Mouse (Mus musculus): ENCODE results near the gene Tmem252. TPM values are rescaled to one million over a fixed set of nuclear protein-coding genes. Genes with fewer than 3 reads are reported as not detected.
"Not testable (repeated sequence)": the region's sequence is repeated elsewhere in the genome, so short reads cannot be mapped to it uniquely, and the experiment has no call there.

The Tmem252 gene
- polyA plus RNA-seq, 3 experiments from 2014 or later = not detected

DNA sequence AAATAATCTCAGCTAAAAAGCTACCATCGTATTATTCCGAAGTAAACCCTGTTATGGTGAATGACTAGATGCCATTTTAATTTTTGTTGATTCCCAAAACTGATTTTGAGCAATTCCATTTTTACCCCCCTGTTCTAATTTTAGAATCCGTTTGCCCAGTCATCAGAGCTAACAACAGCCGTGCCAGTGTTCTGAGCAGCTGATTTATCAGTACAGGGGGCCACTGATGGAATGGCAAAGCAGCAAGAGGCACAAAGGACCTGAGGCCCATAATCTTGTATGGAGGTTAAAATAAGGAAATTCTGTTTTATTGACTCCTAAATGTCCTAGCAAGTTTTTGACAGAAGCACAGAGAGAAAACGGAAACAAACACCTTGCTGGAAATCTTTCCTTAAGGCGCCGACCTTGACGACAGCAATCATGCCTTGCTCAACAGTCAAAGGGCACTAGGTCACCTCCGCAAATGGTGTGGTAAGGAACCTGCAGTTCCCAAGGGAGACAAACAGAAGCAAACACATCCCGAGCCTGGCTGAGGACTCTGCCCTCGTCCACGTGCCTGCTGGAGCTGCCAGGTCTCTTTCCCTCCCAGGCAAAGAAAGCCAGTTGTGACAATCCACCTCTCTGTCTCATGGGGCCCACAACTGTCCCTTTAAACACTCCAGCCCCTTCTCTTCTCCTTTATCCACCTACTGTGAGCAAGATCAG, 9.4 kb downstream of the Tmem252 start:
- no peak for ATAC-seq

DNA sequence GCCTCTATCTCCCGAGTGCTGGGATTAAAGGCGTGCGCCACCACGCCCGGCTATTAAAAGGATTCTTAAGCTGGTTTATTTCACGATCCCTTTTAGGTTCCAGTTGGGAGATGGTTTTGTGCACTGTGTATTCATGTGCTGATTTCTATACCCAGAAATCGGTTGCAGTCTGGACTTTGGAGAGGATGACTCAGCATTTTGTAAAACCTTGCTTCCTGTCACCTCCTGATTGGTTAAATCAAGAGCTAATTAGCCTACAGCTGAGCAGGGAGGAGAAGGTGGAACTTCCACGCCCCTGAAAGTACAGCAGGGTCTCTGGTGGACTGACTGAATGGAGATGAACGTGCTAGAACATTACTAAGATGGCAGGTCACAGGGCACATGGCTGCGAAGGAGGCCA, 12.6 kb downstream of the Tmem252 start:
- no peak for ATAC-seq

DNA sequence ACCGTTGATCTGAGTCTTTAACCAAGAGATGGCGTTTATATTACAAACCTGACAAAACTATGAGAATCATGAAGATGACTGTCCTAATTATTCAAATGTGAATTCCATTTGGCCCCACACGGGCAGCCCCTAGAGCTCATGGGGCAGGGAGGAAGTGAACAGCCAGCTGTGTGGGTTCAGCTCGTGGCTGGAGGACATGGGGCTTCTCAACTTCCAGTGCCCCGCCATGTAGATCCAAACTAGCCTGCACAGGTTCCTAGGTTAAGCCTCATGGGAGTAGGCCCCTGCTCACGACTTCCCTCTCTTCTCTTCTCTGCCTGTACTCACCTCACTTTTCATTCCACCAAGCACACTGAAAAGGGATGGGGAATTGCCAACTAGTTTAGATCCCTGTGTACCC, 14.5 kb downstream of the Tmem252 start:
- no peak for ATAC-seq

- no peak for ATAC-seq
Measured at GRCm38 (mm10) chr19:24689531-24689930, 15.7 kb downstream of the Tmem252 start.

GRCm38 (mm10) chr19:24692691-24693090, 18.9 kb downstream of the Tmem252 start:
- ATAC-seq = no peak

DNA sequence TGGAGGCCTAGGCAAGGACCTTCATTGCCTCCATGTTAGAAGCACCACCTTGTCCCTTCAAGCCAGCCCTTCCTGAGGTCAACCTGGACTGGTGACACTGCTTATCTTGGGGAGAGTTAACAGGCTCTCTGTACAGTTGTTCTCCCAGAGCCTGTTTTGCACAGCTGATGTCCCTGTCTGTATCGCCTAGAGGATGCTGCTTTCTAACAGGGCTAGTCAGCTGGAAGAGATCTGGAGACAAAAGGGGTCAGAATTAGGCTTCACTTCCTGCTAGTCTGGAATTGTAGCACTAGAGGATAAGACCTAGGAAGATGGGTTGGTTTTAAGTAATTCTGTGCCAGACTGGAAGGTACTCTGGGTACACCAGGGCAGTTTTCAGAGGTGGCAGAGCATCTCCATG, 24.1 kb downstream of the Tmem252 start:
- no peak for ATAC-seq

DNA sequence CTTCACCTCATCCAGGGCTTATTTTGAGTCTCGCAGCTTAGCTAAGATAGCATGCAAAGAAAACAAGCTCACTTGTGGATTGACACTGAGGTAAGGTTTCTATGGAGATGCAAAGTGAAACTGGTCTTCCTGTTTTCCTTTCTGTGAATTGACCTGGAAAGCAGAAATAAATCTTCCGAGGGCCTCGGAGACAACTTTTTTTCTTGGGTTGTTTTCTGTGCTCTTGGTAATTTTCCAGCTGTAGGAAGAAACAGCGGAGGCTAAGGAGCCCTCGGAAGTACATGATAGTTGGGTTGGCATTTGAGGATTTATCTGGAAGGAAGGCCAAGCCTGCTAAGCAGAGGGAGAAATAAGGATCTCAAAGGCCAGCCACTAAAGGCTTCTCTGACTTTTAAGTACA, 24.8 kb downstream of the Tmem252 start:
- ATAC-seq = no peak

- ATAC-seq = no peak
Measured at GRCm38 (mm10) chr19:24699196-24699595, 25.4 kb downstream of the Tmem252 start.

GRCm38 (mm10) chr19:24699910-24700309, 26.1 kb downstream of the Tmem252 start:
- no peak for ATAC-seq

- ATAC-seq = no peak
Measured at GRCm38 (mm10) chr19:24700664-24701063, 26.9 kb downstream of the Tmem252 start.

DNA sequence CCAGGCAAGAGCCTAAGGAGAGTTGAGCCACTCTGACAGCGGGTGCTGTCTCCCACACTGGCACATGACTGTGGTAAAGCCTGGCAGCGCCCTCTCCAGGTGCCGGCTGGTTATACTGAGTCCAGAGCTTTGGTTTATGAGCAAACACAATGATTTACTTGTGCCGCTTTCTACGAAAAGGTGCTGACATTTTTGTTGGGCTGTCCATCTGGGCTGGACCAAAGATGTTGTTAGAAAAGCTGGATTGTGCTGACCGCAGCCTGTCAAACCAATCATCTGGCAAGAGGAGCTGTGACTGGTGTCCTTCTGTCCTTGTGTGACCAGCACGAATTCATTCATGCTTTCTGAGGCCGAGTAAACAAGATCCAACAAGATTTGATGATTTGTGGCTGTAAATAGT, 27.9 kb downstream of the Tmem252 start:
- ATAC-seq = no peak

DNA sequence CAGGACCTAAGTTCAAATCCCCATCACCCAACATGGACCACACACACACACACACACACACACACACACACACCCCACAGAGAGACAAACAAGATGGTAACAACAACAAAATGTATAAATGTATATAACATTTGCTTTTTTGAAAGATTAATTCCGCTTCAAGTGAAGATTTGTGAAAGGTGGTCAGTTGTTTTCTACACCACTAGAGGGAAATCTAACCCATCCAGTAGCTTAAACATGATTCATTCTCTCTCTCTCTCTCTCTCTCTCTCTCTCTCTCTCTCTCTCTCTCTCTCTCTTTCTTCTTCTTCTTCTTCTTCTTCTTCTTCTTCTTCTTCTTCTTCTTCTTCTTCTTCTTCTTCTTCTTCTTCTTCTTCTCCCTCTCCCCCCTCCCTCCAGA, 29.4 kb downstream of the Tmem252 start:
- not testable (repeated sequence) for ATAC-seq

GRCm38 (mm10) chr19:24703680-24704079, 29.9 kb downstream of the Tmem252 start:
- ATAC-seq = no peak

GRCm38 (mm10) chr19:24704326-24704725, 30.5 kb downstream of the Tmem252 start:
- ATAC-seq = no peak

DNA sequence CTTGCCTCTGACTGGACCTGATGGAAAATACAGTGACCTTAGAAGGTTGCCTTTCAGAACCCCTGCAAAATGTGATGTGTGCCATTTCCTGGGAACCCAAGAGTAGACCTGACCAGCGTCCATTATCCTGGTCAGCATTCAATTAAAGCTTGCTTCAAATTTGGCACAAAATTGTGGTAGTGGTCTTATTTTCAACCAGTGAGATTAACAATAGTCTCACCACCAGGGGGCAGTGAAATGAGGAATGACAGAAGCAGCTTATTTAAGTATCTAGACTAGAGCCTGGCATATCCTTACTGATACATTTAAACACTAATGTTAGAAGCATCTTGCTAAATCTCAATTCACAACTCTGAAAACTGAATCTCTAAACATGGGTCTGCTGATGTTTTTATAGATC, 31.6 kb downstream of the Tmem252 start:
- ATAC-seq = no peak

GRCm38 (mm10) chr19:24707071-24707906, 33.5 kb downstream of the Tmem252 start:
- ATAC-seq = no peak

- no peak for ATAC-seq
Measured at GRCm38 (mm10) chr19:24708032-24708431, 34.2 kb downstream of the Tmem252 start.

- no peak for ATAC-seq
Measured at GRCm38 (mm10) chr19:24716303-24717097, 42.7 kb downstream of the Tmem252 start.

- no peak for ATAC-seq
Measured at GRCm38 (mm10) chr19:24718021-24718420, 44.2 kb downstream of the Tmem252 start.

GRCm38 (mm10) chr19:24719504-24719903, 45.7 kb downstream of the Tmem252 start:
- ATAC-seq = no peak

GRCm38 (mm10) chr19:24720448-24720847, 46.6 kb downstream of the Tmem252 start:
- ATAC-seq = no peak

DNA sequence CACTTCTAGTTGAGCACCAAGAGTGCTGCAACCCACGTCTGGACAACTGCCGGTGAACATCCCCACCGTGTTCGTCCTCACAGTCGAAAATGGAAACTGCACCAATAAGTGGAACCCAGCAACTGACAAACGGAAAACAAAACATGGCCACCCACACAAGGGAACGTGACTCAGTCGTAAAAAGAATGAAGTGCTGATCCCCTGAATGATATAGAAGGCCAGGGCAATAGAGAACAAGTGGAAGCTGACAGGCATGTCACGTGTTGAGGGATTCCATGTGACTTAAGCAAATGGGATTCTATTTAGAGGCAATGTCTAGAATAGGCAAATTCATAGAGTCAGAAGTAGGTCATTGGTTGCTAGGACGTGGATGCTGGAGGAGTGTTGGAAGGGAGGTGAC, 50.6 kb downstream of the Tmem252 start:
- no peak for ATAC-seq

GRCm38 (mm10) chr19:24730661-24731060, 56.9 kb downstream of the Tmem252 start:
- no peak for ATAC-seq

Measured in inflammation-experienced regulatory T-cells, adult 6 months (primary cell).